Mouse (Mus musculus) MEL (cell line): ENCODE data around the gene Psmc3ip. TPM values are rescaled to one million over a fixed set of nuclear protein-coding genes. Genes with fewer than 3 reads are reported as not detected.

Experiments
- DNase-seq: peaks from one replicate; pipeline ENCODE4 v3.0.0; 2011; ENCODE audit warnings: low read depth, low spot score
- H3K27ac ChIP-seq: 2 replicates; pipeline ENCODE4 v1.5.1; 2012; ENCODE audit warnings: low read depth, mild to moderate bottlenecking, control low read depth, low read length, moderate library complexity; ENCODE audit not compliant: control insufficient read depth
- H3K27me3 ChIP-seq, 2 experiments: fragments of 150-350 bp in 1 of 2; sonication (generic) in 1 of 2; 2 replicates each; pipeline ENCODE4 v1.6.1; 2012; ENCODE audit warnings: low read length in 2 of 2, mild to moderate bottlenecking in 2 of 2, improper control_type of control experiment in 1 of 2, moderate library complexity in 1 of 2; ENCODE audit not compliant: insufficient read depth in 2 of 2, control insufficient read depth in 1 of 2
- H3K36me3 ChIP-seq, 2 experiments: 2 replicates each; pipeline ENCODE4 v1.6.1; 2012 to 2014; ENCODE audit warnings: low read length in 2 of 2, improper control_type of control experiment in 1 of 2, inconsistent platforms in 1 of 2, mild to moderate bottlenecking in 1 of 2; ENCODE audit not compliant: insufficient read depth in 2 of 2, control insufficient read depth in 1 of 2
- H3K4me1 ChIP-seq, 2 experiments: fragments of 150-350 bp in 1 of 2; sonication (generic) in 1 of 2; 2 replicates each; pipeline ENCODE4 v1.6.1; 2012; ENCODE audit warnings: low read length in 2 of 2, improper control_type of control experiment in 1 of 2, mild to moderate bottlenecking in 1 of 2; ENCODE audit not compliant: insufficient read depth in 2 of 2, control insufficient read depth in 1 of 2
- H3K4me3 ChIP-seq, 2 experiments: fragments of 150-350 bp in 1 of 2; sonication (generic) in 1 of 2; 2 replicates each; pipeline ENCODE4 v1.5.1; 2012; ENCODE audit warnings: low read depth in 2 of 2, low read length in 2 of 2, mild to moderate bottlenecking in 2 of 2, moderate library complexity in 2 of 2, control low read depth in 1 of 2, improper control_type of control experiment in 1 of 2; ENCODE audit not compliant: control insufficient read depth in 1 of 2, insufficient read depth in 1 of 2
- H3K79me2 ChIP-seq: 2 replicates; pipeline ENCODE4 v1.6.1; 2012; ENCODE audit warnings: mild to moderate bottlenecking, low read length, moderate library complexity; ENCODE audit not compliant: control insufficient read depth, poor library complexity, insufficient read depth
- H3K9ac ChIP-seq: 2 replicates; pipeline ENCODE4 v1.6.1; 2012; ENCODE audit warnings: low read depth, mild to moderate bottlenecking, control low read depth, low read length, moderate library complexity; ENCODE audit not compliant: control insufficient read depth, poor library complexity, severe bottlenecking
- H3K9me3 ChIP-seq: fragments of 150-350 bp; sonication (generic); replicated peaks from 2 replicates; pipeline ENCODE4 v1.6.1; 2012; ENCODE audit warnings: mild to moderate bottlenecking, low read length, improper control_type of control experiment, moderate library complexity; ENCODE audit not compliant: insufficient read depth
- BHLHE40 ChIP-seq: IDR thresholded peaks from 2 replicates; pipeline ENCODE4 v1.6.1; 2012; ENCODE audit warnings: low read depth, mild to moderate bottlenecking, inconsistent platforms, low read length, improper control_type of control experiment, borderline replicate concordance
- CTCF ChIP-seq, 3 experiments: IDR thresholded peaks in 2 of 3; conservative IDR thresholded peaks in 1 of 3; 2 replicates each; pipeline ENCODE4 v1.5.1; 2011 to 2012; ENCODE audit warnings: low read length in 3 of 3, low read depth in 2 of 3, mild to moderate bottlenecking in 2 of 3, improper control_type of control experiment in 1 of 3, inconsistent platforms in 1 of 3, mixed read lengths in 1 of 3, moderate library complexity in 1 of 3; ENCODE audit not compliant: control insufficient read depth in 1 of 3, insufficient read depth in 1 of 3, poor library complexity in 1 of 3, severe bottlenecking in 1 of 3
- E2F4 ChIP-seq: IDR thresholded peaks from 2 replicates; pipeline ENCODE4 v1.6.1; 2011; ENCODE audit warnings: low read depth, low read length, improper control_type of control experiment, borderline replicate concordance
- EP300 ChIP-seq, 2 experiments: IDR thresholded peaks; 2 replicates each; pipeline ENCODE4 v1.6.1; 2011; ENCODE audit warnings: improper control_type of control experiment in 2 of 2, low read length in 2 of 2, low read depth in 1 of 2, mild to moderate bottlenecking in 1 of 2
- ETS1 ChIP-seq: IDR thresholded peaks from 2 replicates; pipeline ENCODE4 v1.6.1; 2012; ENCODE audit warnings: low read depth, mild to moderate bottlenecking, inconsistent platforms, low read length, improper control_type of control experiment, moderate library complexity
- JUND ChIP-seq: IDR thresholded peaks from 2 replicates; pipeline ENCODE4 v1.6.1; 2011; ENCODE audit warnings: low read depth, mild to moderate bottlenecking, improper control_type of control experiment, low read length
- KAT2A ChIP-seq: conservative IDR thresholded peaks from 2 replicates; pipeline ENCODE4 v1.6.1; 2012; ENCODE audit warnings: low read depth, low read length, improper control_type of control experiment, inconsistent platforms
- MAFK ChIP-seq: IDR thresholded peaks from 2 replicates; pipeline ENCODE4 v1.6.1; 2011; ENCODE audit warnings: low read depth, mild to moderate bottlenecking, low read length, improper control_type of control experiment, borderline replicate concordance
- MAX ChIP-seq: IDR thresholded peaks from 2 replicates; pipeline ENCODE4 v1.6.1; 2011; ENCODE audit warnings: low read length, improper control_type of control experiment
- MAZ ChIP-seq: IDR thresholded peaks from 2 replicates; pipeline ENCODE4 v1.6.1; 2012; ENCODE audit warnings: low read depth, mild to moderate bottlenecking, inconsistent platforms, low read length, improper control_type of control experiment
- MEF2A ChIP-seq: IDR thresholded peaks from 2 replicates; pipeline ENCODE4 v1.6.1; 2014; ENCODE audit warnings: low read depth, mild to moderate bottlenecking, inconsistent platforms, low read length, improper control_type of control experiment; ENCODE audit not compliant: poor library complexity, insufficient replicate concordance, severe bottlenecking; ENCODE audit errors: extremely low read depth
- MXI1 ChIP-seq: IDR thresholded peaks from 2 replicates; pipeline ENCODE4 v1.6.1; 2011; ENCODE audit warnings: mild to moderate bottlenecking, low read depth, low read length, improper control_type of control experiment
- POLR2AphosphoS2 ChIP-seq: IDR thresholded peaks from 2 replicates; pipeline ENCODE4 v1.6.1; 2011; ENCODE audit warnings: low read length, improper control_type of control experiment
- POLR2AphosphoS5 ChIP-seq: IDR thresholded peaks from 2 replicates; pipeline ENCODE4 v1.6.1; 2012; ENCODE audit warnings: low read depth, borderline replicate concordance, mild to moderate bottlenecking, inconsistent platforms, low read length, moderate library complexity, mixed read lengths
- RAD21 ChIP-seq: IDR thresholded peaks from 2 replicates; pipeline ENCODE4 v1.6.1; 2011; ENCODE audit warnings: mild to moderate bottlenecking, low read depth, low read length, improper control_type of control experiment
- SMC3 ChIP-seq: IDR thresholded peaks from 2 replicates; pipeline ENCODE4 v1.6.1; 2011; ENCODE audit warnings: low read depth, low read length, improper control_type of control experiment
- TCF12 ChIP-seq: IDR thresholded peaks from 2 replicates; pipeline ENCODE4 v1.6.1; 2014; ENCODE audit warnings: low read depth, mild to moderate bottlenecking, inconsistent platforms, low read length, improper control_type of control experiment, moderate library complexity
- UBTF ChIP-seq: IDR thresholded peaks from 2 replicates; pipeline ENCODE4 v1.6.1; 2012; ENCODE audit warnings: low read depth, mild to moderate bottlenecking, inconsistent platforms, low read length, improper control_type of control experiment, moderate library complexity, borderline replicate concordance; ENCODE audit not compliant: insufficient read depth
- USF2 ChIP-seq, 2 experiments: IDR thresholded peaks; 2 replicates each; pipeline ENCODE4 v1.6.1; 2011 to 2012; ENCODE audit warnings: improper control_type of control experiment in 2 of 2, low read length in 2 of 2, borderline replicate concordance in 1 of 2, inconsistent platforms in 1 of 2, low read depth in 1 of 2, mild to moderate bottlenecking in 1 of 2; ENCODE audit not compliant: insufficient read depth in 1 of 2
- ZNF384 ChIP-seq: IDR thresholded peaks from 2 replicates; pipeline ENCODE4 v1.6.1; 2012; ENCODE audit warnings: low read depth, mild to moderate bottlenecking, inconsistent platforms, low read length, improper control_type of control experiment
- polyA plus RNA-seq, 2 experiments: library from polyadenylated mRNA; stranded (reverse) in 1 of 2; unstranded in 1 of 2; fragments of >175 nt in 1 of 2; fragments of >200 nt in 1 of 2; gene quantifications; 2 replicates each; pipeline versions ENCODE4 v1.2.1 to v1.2.4; 2012; ENCODE audit warnings: low replicate concordance in 2 of 2, low read depth in 1 of 2; ENCODE audit not compliant: insufficient read length in 2 of 2, insufficient read depth in 1 of 2, missing spikeins in 1 of 2
- total RNA-seq: library from RNA; depleted of rRNA; stranded (reverse); fragments of 300-350 nt; gene quantifications from 2 replicates; pipeline ENCODE4 v1.2.3, GENCODE M21; 2012

Gene Psmc3ip
- total and polyA plus RNA-seq, 3 experiments, result 8.2 to 14.5 TPM; not detected in 1

DNA sequence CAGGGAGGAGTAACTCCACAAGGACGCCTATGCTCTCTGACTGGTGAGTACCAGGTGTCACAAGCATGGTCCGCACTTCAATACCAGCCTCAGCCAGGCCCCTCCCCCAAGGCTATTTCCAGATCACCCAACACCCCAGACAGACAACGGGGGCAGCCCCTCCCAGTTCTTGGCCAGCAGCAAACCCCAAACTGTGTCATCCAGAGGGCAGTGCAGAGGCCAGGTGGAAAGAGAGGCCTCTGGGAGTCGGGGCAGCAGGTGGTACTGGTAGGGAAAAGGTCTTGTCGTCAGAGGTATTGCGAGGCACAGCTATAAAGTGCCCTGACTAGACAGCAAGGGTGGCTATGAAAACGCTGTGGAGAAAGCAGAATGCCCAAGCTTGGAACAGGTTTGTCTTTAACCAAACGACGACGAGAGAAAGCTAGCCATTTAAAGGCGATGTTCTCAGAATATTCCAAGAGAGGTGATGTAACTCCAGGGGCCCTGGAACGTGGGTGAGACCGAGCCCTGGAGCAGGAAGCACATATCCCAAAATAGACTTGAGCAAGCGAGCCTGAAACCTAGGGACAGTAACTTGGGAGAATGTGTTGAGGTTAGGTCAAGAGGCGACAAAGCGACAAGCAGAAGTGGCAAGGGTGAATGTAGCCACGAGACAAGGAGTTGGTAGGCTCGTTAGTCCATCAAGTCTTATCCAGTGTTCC lies 35.0 kb upstream of the Psmc3ip start:
- no peak overlapping the region for H3K27ac ChIP-seq
- no peak overlapping the region for H3K4me3 ChIP-seq
- peaks cover 3 to 7% of the 10 kb centered on the region in 2 experiments; a peak in 3 of 4 replicates for H3K36me3 ChIP-seq
- peaks cover 3 to 13% of the 10 kb centered on the region in 2 experiments; a peak in 3 of 4 replicates for H3K4me1 ChIP-seq
- DNase-seq, result no peak
- no peaks in the 10 kb centered on the region for H3K9me3 ChIP-seq
- H3K27me3 ChIP-seq, result no peaks in the 10 kb centered on the region
- TF ChIP-seq MAX (no peak), JUND (no peak), ZNF384 (no peak), E2F4 (no peak)
- H3K79me2 ChIP-seq, result no peaks in the 10 kb centered on the region
- H3K9ac ChIP-seq, result no peak overlapping the region

DNA sequence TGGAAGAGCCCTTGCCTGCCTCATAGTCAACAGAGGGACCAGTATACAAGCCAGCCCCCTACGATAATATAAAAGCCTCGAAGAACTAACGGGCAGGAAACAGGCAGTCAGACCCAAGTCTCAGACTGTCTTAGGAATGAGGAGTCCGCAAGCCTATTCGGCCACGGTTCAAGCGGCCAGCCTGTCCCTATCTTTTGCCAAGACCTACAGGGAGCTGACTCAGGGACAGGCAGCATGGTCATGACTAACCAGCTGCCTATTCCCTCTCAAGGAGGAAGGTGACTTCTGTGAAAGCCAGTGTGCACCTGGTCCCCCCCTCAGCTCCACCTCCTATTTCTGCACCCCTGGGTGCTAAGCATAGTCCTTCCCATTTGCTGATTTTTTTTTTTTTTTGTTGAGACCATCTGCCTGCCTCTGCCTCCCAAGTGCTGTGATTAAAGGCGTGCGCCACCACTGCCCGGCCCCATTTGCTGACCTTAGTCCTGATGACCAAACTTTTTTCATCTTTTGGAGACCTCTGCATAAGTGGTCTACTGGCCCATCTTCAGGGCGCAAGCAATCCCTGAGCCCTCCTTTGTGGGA lies 33.9 kb upstream of the Psmc3ip start:
- H3K27ac ChIP-seq, result no peak overlapping the region
- no peaks in the 10 kb centered on the region for H3K9me3 ChIP-seq
- H3K4me1 ChIP-seq, result peaks cover 3 to 13% of the 10 kb centered on the region in 2 experiments; a peak in 3 of 4 replicates
- no peaks in the 10 kb centered on the region for H3K79me2 ChIP-seq
- peaks cover 3 to 7% of the 10 kb centered on the region in 2 experiments; a peak in 3 of 4 replicates for H3K36me3 ChIP-seq
- no peak overlapping the region for H3K9ac ChIP-seq
- no peaks in the 10 kb centered on the region for H3K27me3 ChIP-seq
- no peak for TF ChIP-seq MEF2A
- no peak for TF ChIP-seq SMC3
- TF ChIP-seq MXI1, result no peak
- TF ChIP-seq EP300 (IDR thresholded peaks at IDR 0.05; ENCODE audit: low read depth in 1 of 2, low read length in 2 of 2), result no peak
- TF ChIP-seq E2F4, result no peak
- no peak for TF ChIP-seq MAFK
- no peak for TF ChIP-seq POLR2AphosphoS5
- no peak for TF ChIP-seq KAT2A
- TF ChIP-seq TCF12, result no peak
- TF ChIP-seq UBTF, result no peak
- DNase-seq, result no peak
- H3K4me3 ChIP-seq, result no peak overlapping the region

DNA sequence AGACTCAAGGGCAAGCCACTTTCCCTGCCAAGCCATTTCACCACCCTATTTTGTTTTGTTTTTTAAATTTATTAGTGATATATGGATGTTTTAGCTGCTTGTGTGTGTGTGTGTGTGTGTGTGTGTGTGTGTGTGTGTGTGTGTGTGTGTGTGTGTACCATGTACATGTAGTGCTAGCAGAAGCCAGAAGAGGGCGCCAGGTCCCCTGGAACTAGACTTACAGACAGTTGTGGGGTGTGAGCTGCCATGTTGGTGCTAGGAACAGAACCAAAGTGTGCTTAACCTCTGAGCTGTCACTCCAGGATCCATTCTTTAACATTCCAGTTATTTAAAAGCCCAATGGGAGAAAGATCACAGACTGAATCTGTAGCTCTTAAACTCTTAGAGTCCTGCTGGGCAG lies 31.8 kb upstream of the Psmc3ip start:
- H3K4me1 ChIP-seq, result peaks cover 3 to 6% of the 10 kb centered on the region in 2 experiments; a peak in 2 of 4 replicates
- DNase-seq, result peak; percentile 63
- no peaks in the 10 kb centered on the region for H3K9me3 ChIP-seq
- H3K4me3 ChIP-seq, result no peak overlapping the region
- peaks cover 5% of the 10 kb centered on the region in 2 experiments; a peak in 3 of 4 replicates for H3K36me3 ChIP-seq
- no peak overlapping the region for H3K27ac ChIP-seq
- no peaks in the 10 kb centered on the region for H3K79me2 ChIP-seq
- TF ChIP-seq UBTF, result no peak
- TF ChIP-seq POLR2AphosphoS2, result no peak
- TF ChIP-seq ETS1, result no peak
- no peak for TF ChIP-seq USF2 (IDR thresholded peaks at IDR 0.05; ENCODE audit: borderline replicate concordance in 1 of 2, insufficient read depth in 1 of 2, low read depth in 1 of 2, low read length in 2 of 2)
- TF ChIP-seq E2F4, result no peak
- no peak for TF ChIP-seq TCF12
- no peak for TF ChIP-seq MEF2A
- TF ChIP-seq RAD21, result peak; percentile 23
- TF ChIP-seq MAZ, result no peak
- peak in 2 of 3 experiments; percentile 49 to 61; a peak in 5 of 6 replicates for TF ChIP-seq CTCF (IDR thresholded peaks at IDR 0.05 in 2 of 3, conservative IDR thresholded peaks at IDR 0.05 in 1 of 3; ENCODE audit: control insufficient read depth in 1 of 3, insufficient read depth in 1 of 3, low read depth in 2 of 3, low read length in 3 of 3, poor library complexity in 1 of 3, severe bottlenecking in 1 of 3)
- peak; percentile 37 for TF ChIP-seq SMC3
- TF ChIP-seq BHLHE40, result no peak
- no peaks in the 10 kb centered on the region for H3K27me3 ChIP-seq
- H3K9ac ChIP-seq, result no peak overlapping the region
